Mouse (Mus musculus) testis, adult 2 months (tissue): ENCODE measurements at regions not wholly inside any gene's neighbourhood (a gene's known extent, or its start where the extent isn't known, plus 50 kb on each side); places are given as distances from the start of the nearest gene placed in this dataset.

Source experiments
- CTCF ChIP-seq: fragments of 200-500 bp; IDR thresholded peaks from 2 replicates; pipeline ENCODE4 v1.5.1; 2012; ENCODE audit warnings: low read depth, mild to moderate bottlenecking, inconsistent platforms, low read length, moderate library complexity; ENCODE audit not compliant: control insufficient read depth, insufficient read depth, insufficient replicate concordance
- POLR2A ChIP-seq: fragments of 200-500 bp; IDR thresholded peaks from 2 replicates; pipeline ENCODE4 v1.6.1; 2012; ENCODE audit warnings: low read depth, mild to moderate bottlenecking, inconsistent platforms, low read length, moderate library complexity; ENCODE audit not compliant: control insufficient read depth

DNA sequence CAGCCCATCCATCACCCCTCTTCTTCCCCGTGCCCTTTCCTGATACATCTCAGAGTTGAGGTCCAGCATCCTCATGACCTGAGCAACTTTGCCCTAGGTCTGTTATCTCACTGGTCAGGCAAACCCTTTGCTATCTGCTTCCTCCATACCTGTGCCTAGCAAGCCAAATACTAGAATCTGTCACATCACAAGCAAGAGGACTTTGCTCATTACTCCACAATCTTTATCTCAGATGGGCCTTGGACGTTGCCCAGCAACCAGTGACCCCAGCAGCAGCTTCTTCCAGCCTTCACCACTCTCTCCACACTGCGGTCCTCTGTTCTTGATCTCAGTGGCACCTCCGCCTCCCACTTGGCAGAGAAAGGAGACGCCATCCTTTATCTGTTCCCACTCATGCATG lies 54.4 kb upstream of the Slc2a1 start:
- TF ChIP-seq CTCF = no peak
- TF ChIP-seq POLR2A = no peak
